Mouse (Mus musculus): Measurements from ENCODE around the gene 1700025G04Rik. TPM values are rescaled to one million over a fixed set of nuclear protein-coding genes. Genes with fewer than 3 reads are reported as not detected.

1700025G04Rik gene
- total and polyA plus RNA-seq, 3 experiments, result 1.5 to 19.5 (median 12.8) TPM

GRCm38 (mm10) chr1:151953563-151953962 is 136.4 kb downstream of the 1700025G04Rik start:
- Histone ChIP-seq H3K27ac (ENCODE audit: insufficient read depth, low read depth) (no peak overlapping the region), H3K9ac (ENCODE audit: insufficient read depth, low read depth) (no peak overlapping the region), H3K4me2 (ENCODE audit: insufficient read depth, low read depth, poor library complexity, severe bottlenecking) (no peak overlapping the region), H3K79me2 (replicated peaks; ENCODE audit: control insufficient read depth, extremely low read depth, insufficient read depth, poor library complexity, severe bottlenecking) (no peaks in the 10 kb centered on the region), H3K9me3 (replicated peaks; ENCODE audit: low read length) (no peaks in the 10 kb centered on the region), H3K4me3 (replicated peaks in 1 of 3; ENCODE audit: low read depth in 2 of 3, low read length in 2 of 3, poor library complexity in 1 of 3) (no peak overlapping the region), H3K36me3 (replicated peaks in 1 of 2; ENCODE audit: control insufficient read depth in 1 of 2, insufficient read depth in 1 of 2, low read length in 1 of 2) (no peaks in the 10 kb centered on the region), H3K27me3 (replicated peaks) (no peaks in the 10 kb centered on the region), H3K4me1 (ENCODE audit: control insufficient read depth in 1 of 2, insufficient read depth in 2 of 2) (0 out of 4 replicates have a peak, but pooled peaks cover 0 to 4% of the 10 kb centered on the region in 2 experiments)
- in situ Hi-C loops (cut with MboI; ENCODE audit: low pct_ligation_motif_present, low pct_unique_long_range_greater_than_20kb, low sequenced_read_pairs) (no loop called here), dilution Hi-C loops (cut with MboI; ENCODE audit: extremely low pct_ligation_motif_present, extremely low pct_unique_long_range_greater_than_20kb, low sequenced_read_pairs) (no loop called here)
- no peak for DNase-seq (ENCODE audit: extremely low read depth)
- no peak for TF ChIP-seq CTCF (conservative IDR thresholded peaks at IDR 0.05 in 1 of 2, IDR thresholded peaks at IDR 0.05 in 1 of 2; ENCODE audit: low read depth in 2 of 2, low read length in 2 of 2)
- TF ChIP-seq ZC3H11A (IDR thresholded peaks at IDR 0.05; ENCODE audit: low read depth, low read length), result no peak
- no peak for TF ChIP-seq JUND (conservative IDR thresholded peaks at IDR 0.05; ENCODE audit: low read depth, low read length)
- no peak for TF ChIP-seq TCF12 (IDR thresholded peaks at IDR 0.05; ENCODE audit: low read depth, low read length)
- TF ChIP-seq GABPA (IDR thresholded peaks at IDR 0.05; ENCODE audit: insufficient replicate concordance, low read depth, low read length), result no peak
- TF ChIP-seq EP300 (IDR thresholded peaks at IDR 0.05; ENCODE audit: low read length), result no peak
- no peak for TF ChIP-seq POLR2A (IDR thresholded peaks at IDR 0.05; ENCODE audit: low read depth, low read length)
- no peak for TF ChIP-seq NRF1 (IDR thresholded peaks at IDR 0.05; ENCODE audit: low read depth, low read length)
- TF ChIP-seq E2F4 (IDR thresholded peaks at IDR 0.05; ENCODE audit: insufficient replicate concordance, low read depth, low read length), result no peak
- no peak for TF ChIP-seq ETS1 (conservative IDR thresholded peaks at IDR 0.05; ENCODE audit: low read depth, low read length)
- TF ChIP-seq POLR2AphosphoS2 (IDR thresholded peaks at IDR 0.05; ENCODE audit: low read depth, low read length), result no peak
- no peak for TF ChIP-seq CHD2 (IDR thresholded peaks at IDR 0.05; ENCODE audit: low read length)
- no peak for TF ChIP-seq RCOR1 (conservative IDR thresholded peaks at IDR 0.05; ENCODE audit: low read depth, low read length)
- TF ChIP-seq MXI1 (IDR thresholded peaks at IDR 0.05; ENCODE audit: low read depth, low read length), result no peak
- TF ChIP-seq ZMIZ1 (IDR thresholded peaks at IDR 0.05; ENCODE audit: low read depth, low read length), result no peak
- TF ChIP-seq USF2 (conservative IDR thresholded peaks at IDR 0.05; ENCODE audit: low read depth, low read length), result no peak

GRCm38 (mm10) chr1:151948065-151948464 is 141.9 kb downstream of the 1700025G04Rik start:
- in situ Hi-C loops (cut with MboI; ENCODE audit: low pct_ligation_motif_present, low pct_unique_long_range_greater_than_20kb, low sequenced_read_pairs), result no loop called here

More at GRCm38 (mm10) chr1:151948065-151948464, 141.9 kb downstream of the 1700025G04Rik start:
- Histone ChIP-seq H3K4me3 (replicated peaks in 1 of 3; ENCODE audit: low read depth in 2 of 3, low read length in 2 of 3, poor library complexity in 1 of 3) (no peak overlapping the region), H3K9ac (ENCODE audit: insufficient read depth, low read depth) (no peak overlapping the region), H3K9me3 (replicated peaks; ENCODE audit: low read length) (no peaks in the 10 kb centered on the region), H3K4me1 (ENCODE audit: control insufficient read depth in 1 of 2, insufficient read depth in 2 of 2) (peaks cover 0 to 23% of the 10 kb centered on the region in 2 experiments; a peak in 3 of 4 replicates), H3K79me2 (replicated peaks; ENCODE audit: control insufficient read depth, extremely low read depth, insufficient read depth, poor library complexity, severe bottlenecking) (no peaks in the 10 kb centered on the region), H3K27ac (ENCODE audit: insufficient read depth, low read depth) (no peak overlapping the region), H3K4me2 (ENCODE audit: insufficient read depth, low read depth, poor library complexity, severe bottlenecking) (no peak overlapping the region), H3K36me3 (replicated peaks in 1 of 2; ENCODE audit: control insufficient read depth in 1 of 2, insufficient read depth in 1 of 2, low read length in 1 of 2) (no peaks in the 10 kb centered on the region), H3K27me3 (replicated peaks) (no peaks in the 10 kb centered on the region)
- dilution Hi-C loops (cut with MboI; ENCODE audit: extremely low pct_ligation_motif_present, extremely low pct_unique_long_range_greater_than_20kb, low sequenced_read_pairs), result no loop called here
- no peak for DNase-seq (ENCODE audit: extremely low read depth)
- TF ChIP-seq KAT2A (IDR thresholded peaks at IDR 0.05; ENCODE audit: insufficient replicate concordance, low read length), result no peak
- TF ChIP-seq MYC (IDR thresholded peaks at IDR 0.05; ENCODE audit: low read depth, low read length), result no peak
- no peak for TF ChIP-seq CTCF (conservative IDR thresholded peaks at IDR 0.05 in 1 of 2, IDR thresholded peaks at IDR 0.05 in 1 of 2; ENCODE audit: low read depth in 2 of 2, low read length in 2 of 2)
- no peak for TF ChIP-seq NRF1 (IDR thresholded peaks at IDR 0.05; ENCODE audit: low read depth, low read length)
- no peak for TF ChIP-seq JUND (conservative IDR thresholded peaks at IDR 0.05; ENCODE audit: low read depth, low read length)
- no peak for TF ChIP-seq CHD1 (IDR thresholded peaks at IDR 0.05; ENCODE audit: low read depth, low read length)
- no peak for TF ChIP-seq POLR2A (IDR thresholded peaks at IDR 0.05; ENCODE audit: low read depth, low read length)
- no peak for TF ChIP-seq MXI1 (IDR thresholded peaks at IDR 0.05; ENCODE audit: low read depth, low read length)
- no peak for TF ChIP-seq MAZ (IDR thresholded peaks at IDR 0.05; ENCODE audit: low read depth, low read length)
- no peak for TF ChIP-seq USF1 (IDR thresholded peaks at IDR 0.05; ENCODE audit: low read depth, low read length)
- no peak for TF ChIP-seq CHD2 (IDR thresholded peaks at IDR 0.05; ENCODE audit: low read length)
- no peak for TF ChIP-seq TCF12 (IDR thresholded peaks at IDR 0.05; ENCODE audit: low read depth, low read length)
- TF ChIP-seq GABPA (IDR thresholded peaks at IDR 0.05; ENCODE audit: insufficient replicate concordance, low read depth, low read length), result no peak
- TF ChIP-seq RAD21 (IDR thresholded peaks at IDR 0.05; ENCODE audit: low read depth, low read length), result no peak
- no peak for TF ChIP-seq ZNF384 (IDR thresholded peaks at IDR 0.05; ENCODE audit: low read depth, low read length)
- TF ChIP-seq ZKSCAN1 (IDR thresholded peaks at IDR 0.05; ENCODE audit: borderline replicate concordance, low read depth, low read length), result no peak
